Mouse (Mus musculus): ENCODE data around the gene Commd4. TPM values are rescaled to one million over a fixed set of nuclear protein-coding genes. Genes with fewer than 3 reads are reported as not detected.
"Not testable (repeated sequence)": the region's sequence is repeated elsewhere in the genome, so short reads cannot be mapped to it uniquely, and the experiment has no call there.

Gene Commd4
- 111 and 120 TPM in 2 replicates for polyA plus RNA-seq (2015; fragmentation: Nextera tagmentation; extraction: Ambion mirVana)

DNA sequence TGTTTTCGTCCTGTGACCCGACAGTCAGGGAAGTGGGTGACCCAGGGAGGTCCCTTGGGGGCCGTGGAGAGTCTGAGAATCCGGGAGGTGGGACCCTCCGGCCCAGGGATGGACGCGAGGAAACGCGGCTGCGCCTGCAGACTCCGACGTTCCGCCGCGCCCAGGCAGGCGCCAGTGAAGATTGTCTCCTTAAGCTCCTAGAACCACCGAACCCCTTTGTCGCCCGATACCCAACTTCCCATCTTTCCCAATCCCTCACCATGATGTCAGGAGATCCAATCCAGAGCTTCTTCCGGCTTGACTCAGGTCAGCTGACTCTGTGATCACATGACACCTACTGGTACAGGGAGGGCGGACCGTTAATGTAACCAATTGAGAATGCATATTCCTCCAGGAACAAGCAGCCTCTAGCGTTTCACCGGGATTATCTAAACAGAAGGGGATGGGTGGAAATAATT is at the start of gene Commd4:
TSS of gene Commd4 (minus strand) at position 319 of the 458 bp plus-strand sequence.
- Histone ChIP-seq H3K27me3 (replicated peaks; ENCODE audit: control insufficient read depth, insufficient read depth, low read length) (no peaks in the 10 kb centered on the region), H3K4me3 (ENCODE audit: low read length) (peak within 1 kb of the TSS; percentile 58), H3K4me2 (ENCODE audit: low read depth, low read length) (peak within 1 kb of the TSS; percentile 81), H3K4me1 (ENCODE audit: control insufficient read depth, insufficient read depth, low read length) (peaks cover 7% of the 10 kb centered on the region), H3K9ac (ENCODE audit: low read depth, low read length) (peak within 1 kb of the TSS; percentile 68), H3K36me3 (ENCODE audit: control insufficient read depth, insufficient read depth, low read length) (no peaks in the 10 kb centered on the region; the same call in 1 of the 2 replicates), H3K9me3 (ENCODE audit: control insufficient read depth, low read length) (no peaks in the 10 kb centered on the region), H3K27ac (ENCODE audit: low read length) (no peak within 1 kb of the TSS)
- ATAC-seq, result peak; percentile 87
- 0% methylated on average over 24 of the region's 24 CpGs for WGBS

DNA sequence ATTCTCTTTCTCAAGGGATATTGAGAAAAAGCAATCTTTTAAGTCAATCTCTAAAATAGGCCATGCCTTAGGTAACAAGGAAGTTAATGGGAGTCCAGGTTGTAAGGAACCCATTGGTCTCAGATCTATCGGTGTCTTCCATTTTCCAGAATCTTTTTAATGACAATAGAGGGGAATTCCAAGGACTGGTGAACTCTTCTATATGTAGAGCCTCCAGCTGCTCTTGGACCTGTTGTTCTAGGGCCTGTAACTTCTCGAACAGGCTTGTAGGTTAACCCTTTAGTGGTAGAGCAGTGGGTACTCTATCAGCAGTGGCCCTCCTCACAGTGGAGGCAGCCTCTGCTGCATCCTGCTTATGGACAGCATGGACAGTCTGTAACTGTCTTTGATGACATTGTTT is 48.8 kb upstream of the Commd4 start:
- Histone ChIP-seq H3K9me3 (ENCODE audit: control insufficient read depth, low read length) (no peaks in the 10 kb centered on the region), H3K4me1 (ENCODE audit: control insufficient read depth, insufficient read depth, low read length) (no peaks in the 10 kb centered on the region), H3K27me3 (replicated peaks; ENCODE audit: control insufficient read depth, insufficient read depth, low read length) (no peaks in the 10 kb centered on the region), H3K36me3 (ENCODE audit: control insufficient read depth, insufficient read depth, low read length) (no peaks in the 10 kb centered on the region), H3K4me3 (ENCODE audit: low read length) (no peak overlapping the region), H3K27ac (ENCODE audit: low read length) (no peak overlapping the region), H3K4me2 (ENCODE audit: low read depth, low read length) (no peak overlapping the region), H3K9ac (ENCODE audit: low read depth, low read length) (no peak overlapping the region)
- ATAC-seq, result no peak
- 66% methylated on average over 2 of the region's 2 CpGs for WGBS

DNA sequence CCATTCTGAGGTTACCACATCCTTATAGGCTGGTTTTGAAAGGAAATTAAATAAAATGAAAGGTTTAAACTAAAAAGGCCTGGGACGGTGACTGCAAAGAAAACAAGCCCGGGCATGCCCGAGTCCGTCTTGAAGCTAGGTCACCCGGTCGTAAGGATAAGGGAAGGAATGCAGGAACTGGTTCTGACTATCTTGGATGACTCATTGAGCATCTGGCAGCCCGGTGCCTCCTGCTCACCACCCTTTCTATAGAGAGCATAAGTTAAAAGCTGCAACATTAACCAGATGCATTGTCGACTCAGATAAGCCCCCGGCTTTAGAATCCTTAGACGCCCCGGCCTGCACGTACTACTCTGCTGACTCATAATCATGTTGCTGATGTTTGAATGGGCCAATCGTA is 45.4 kb upstream of the Commd4 start:
- H3K27me3 ChIP-seq (replicated peaks; ENCODE audit: control insufficient read depth, insufficient read depth, low read length); H3K9ac ChIP-seq (ENCODE audit: low read depth, low read length); H3K4me1 ChIP-seq (ENCODE audit: control insufficient read depth, insufficient read depth, low read length); H3K4me3 ChIP-seq (ENCODE audit: low read length); H3K4me2 ChIP-seq (ENCODE audit: low read depth, low read length); H3K36me3 ChIP-seq (ENCODE audit: control insufficient read depth, insufficient read depth, low read length); H3K9me3 ChIP-seq (ENCODE audit: control insufficient read depth, low read length); ATAC-seq; H3K27ac ChIP-seq (ENCODE audit: low read length): not testable (repeated sequence)
- WGBS, result 78% methylated on average over 13 of the region's 13 CpGs

DNA sequence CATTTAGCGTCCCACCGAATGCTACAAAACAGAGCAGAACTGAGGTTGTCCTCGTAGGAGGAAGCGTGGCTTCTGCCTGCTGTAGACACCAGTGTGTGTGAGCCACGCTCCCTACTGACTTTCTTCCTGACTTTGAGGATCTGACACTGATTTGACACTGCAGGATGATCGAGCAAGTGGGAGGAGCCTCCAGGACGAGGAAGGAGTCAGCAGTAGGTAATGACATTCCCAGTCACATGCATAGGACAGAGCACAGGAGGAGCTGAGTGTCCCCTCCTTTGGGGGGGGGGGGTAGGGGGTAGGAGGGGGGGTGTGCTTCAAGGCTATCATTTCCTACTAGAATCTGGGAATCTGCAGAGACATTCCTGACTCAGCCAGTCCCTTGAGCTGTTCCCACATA is 44.9 kb upstream of the Commd4 start:
- no peaks in the 10 kb centered on the region for H3K27me3 ChIP-seq (replicated peaks; ENCODE audit: control insufficient read depth, insufficient read depth, low read length)
- H3K4me3 ChIP-seq (ENCODE audit: low read length), result no peak overlapping the region
- no peak overlapping the region for H3K4me2 ChIP-seq (ENCODE audit: low read depth, low read length)
- no peaks in the 10 kb centered on the region for H3K9me3 ChIP-seq (ENCODE audit: control insufficient read depth, low read length)
- no peak overlapping the region for H3K9ac ChIP-seq (ENCODE audit: low read depth, low read length)
- no peaks in the 10 kb centered on the region for H3K36me3 ChIP-seq (ENCODE audit: control insufficient read depth, insufficient read depth, low read length)
- WGBS, result 83% methylated on average over 7 of the region's 7 CpGs
- H3K27ac ChIP-seq (ENCODE audit: low read length), result no peak overlapping the region
- ATAC-seq, result no peak
- H3K4me1 ChIP-seq (ENCODE audit: control insufficient read depth, insufficient read depth, low read length), result no peaks in the 10 kb centered on the region

DNA sequence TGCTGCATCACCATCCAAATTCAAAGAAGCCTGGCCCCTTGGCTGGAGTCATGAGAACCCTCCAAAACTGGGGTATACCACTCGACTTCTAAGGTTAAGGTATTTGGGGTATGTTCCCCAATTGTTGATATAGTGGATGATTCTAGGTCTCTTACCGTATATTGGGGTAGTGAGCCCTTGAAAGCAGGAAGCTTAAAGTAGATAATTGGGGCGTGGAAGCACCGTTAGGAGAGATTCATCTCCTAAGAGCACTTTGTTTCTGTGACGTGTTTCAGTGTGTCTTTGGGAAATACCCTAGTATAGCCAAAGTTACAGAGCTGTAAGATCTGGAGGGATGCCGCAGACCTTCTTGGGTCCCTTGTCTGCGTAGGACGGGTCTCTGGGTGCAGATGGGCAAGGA is 39.3 kb upstream of the Commd4 start:
- Histone ChIP-seq H3K27me3 (replicated peaks; ENCODE audit: control insufficient read depth, insufficient read depth, low read length) (no peaks in the 10 kb centered on the region), H3K9ac (ENCODE audit: low read depth, low read length) (no peak overlapping the region), H3K4me3 (ENCODE audit: low read length) (no peak overlapping the region), H3K4me2 (ENCODE audit: low read depth, low read length) (no peak overlapping the region), H3K9me3 (ENCODE audit: control insufficient read depth, low read length) (no peaks in the 10 kb centered on the region), H3K36me3 (ENCODE audit: control insufficient read depth, insufficient read depth, low read length) (no peaks in the 10 kb centered on the region), H3K4me1 (ENCODE audit: control insufficient read depth, insufficient read depth, low read length) (no peaks in the 10 kb centered on the region), H3K27ac (ENCODE audit: low read length) (no peak overlapping the region)
- no peak for ATAC-seq
- WGBS, result 73% methylated on average over 8 of the region's 8 CpGs

DNA sequence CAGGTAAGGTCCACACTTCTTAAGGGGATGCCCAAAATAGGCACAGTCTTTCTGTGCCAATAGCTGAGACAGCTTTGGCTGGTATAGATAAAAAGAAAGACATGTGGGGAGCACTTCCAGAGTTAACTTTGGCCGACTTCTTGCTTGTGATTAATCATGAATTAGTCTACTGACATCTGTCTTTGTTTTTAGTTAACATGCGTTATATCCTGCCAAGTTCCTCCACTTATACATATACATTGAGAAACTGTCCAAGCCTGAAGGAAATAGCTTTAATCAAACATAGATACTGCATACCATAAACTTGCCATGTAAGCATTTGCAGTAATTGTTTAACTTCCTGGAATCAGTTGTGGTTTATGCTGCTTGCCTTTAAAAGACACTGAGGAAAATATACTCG is 38.6 kb upstream of the Commd4 start:
- H3K9me3 ChIP-seq (ENCODE audit: control insufficient read depth, low read length), result no peaks in the 10 kb centered on the region
- 56% methylated on average over 3 of the region's 3 CpGs for WGBS
- no peaks in the 10 kb centered on the region for H3K27me3 ChIP-seq (replicated peaks; ENCODE audit: control insufficient read depth, insufficient read depth, low read length)

DNA sequence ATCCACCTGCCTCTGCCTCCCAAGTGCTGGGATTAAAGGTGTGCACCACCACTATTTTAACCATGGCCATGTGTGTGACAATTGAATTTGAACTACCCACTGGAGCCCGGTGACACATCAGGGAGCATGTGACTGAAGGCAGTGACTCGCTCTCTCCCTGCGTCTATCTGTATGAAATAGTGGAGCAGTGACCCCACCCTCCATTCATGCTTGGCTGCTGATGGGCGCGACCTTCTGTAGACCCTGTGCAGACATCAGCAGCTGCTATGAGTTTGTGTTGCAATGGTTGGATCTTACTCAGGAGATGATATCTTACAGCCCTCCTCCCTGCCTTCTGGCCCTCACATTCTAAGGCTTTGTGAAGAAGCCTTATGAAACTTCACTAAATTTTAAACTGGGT is 10.3 kb upstream of the Commd4 start:
- WGBS, result 79% methylated on average over 5 of the region's 5 CpGs
- no peak for ATAC-seq
- Histone ChIP-seq H3K36me3 (ENCODE audit: control insufficient read depth, insufficient read depth, low read length) (no peaks in the 10 kb centered on the region), H3K4me1 (ENCODE audit: control insufficient read depth, insufficient read depth, low read length) (no peaks in the 10 kb centered on the region), H3K27me3 (replicated peaks; ENCODE audit: control insufficient read depth, insufficient read depth, low read length) (no peaks in the 10 kb centered on the region), H3K27ac (ENCODE audit: low read length) (no peak overlapping the region), H3K9ac (ENCODE audit: low read depth, low read length) (no peak overlapping the region), H3K9me3 (ENCODE audit: control insufficient read depth, low read length) (no peaks in the 10 kb centered on the region), H3K4me2 (ENCODE audit: low read depth, low read length) (no peak overlapping the region), H3K4me3 (ENCODE audit: low read length) (no peak overlapping the region)

More for the DNA sequence above, 38.6 kb upstream of the Commd4 start:
- no peak overlapping the region for H3K4me3 ChIP-seq (ENCODE audit: low read length)
- no peak overlapping the region for H3K9ac ChIP-seq (ENCODE audit: low read depth, low read length)
- no peak overlapping the region for H3K4me2 ChIP-seq (ENCODE audit: low read depth, low read length)
- H3K4me1 ChIP-seq (ENCODE audit: control insufficient read depth, insufficient read depth, low read length), result no peaks in the 10 kb centered on the region
- no peak overlapping the region for H3K27ac ChIP-seq (ENCODE audit: low read length)
- no peaks in the 10 kb centered on the region for H3K36me3 ChIP-seq (ENCODE audit: control insufficient read depth, insufficient read depth, low read length)
- ATAC-seq, result no peak

DNA sequence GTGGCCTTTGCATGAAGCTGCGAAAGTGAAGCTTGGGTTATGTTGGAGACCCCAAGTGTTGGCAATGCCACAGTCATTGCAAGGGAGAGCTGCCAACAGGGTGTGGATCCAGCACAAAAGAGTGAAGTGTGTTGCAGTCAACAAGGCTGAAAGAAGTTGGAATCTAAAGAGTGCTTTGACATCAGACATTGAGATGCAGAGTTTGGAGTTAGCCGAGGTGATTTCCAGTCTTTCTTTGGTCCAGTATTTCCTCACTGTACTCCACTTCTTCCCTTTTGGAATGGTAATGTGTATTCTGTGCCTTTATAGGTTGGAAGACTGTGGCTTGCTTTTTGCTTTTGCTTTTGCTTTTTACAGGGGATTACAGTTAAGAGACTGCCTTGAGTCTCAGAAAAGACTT is 8.0 kb upstream of the Commd4 start:
- Histone ChIP-seq H3K4me2 (ENCODE audit: low read depth, low read length) (no peak overlapping the region), H3K9me3 (ENCODE audit: control insufficient read depth, low read length) (no peaks in the 10 kb centered on the region), H3K4me1 (ENCODE audit: control insufficient read depth, insufficient read depth, low read length) (no peaks in the 10 kb centered on the region), H3K36me3 (ENCODE audit: control insufficient read depth, insufficient read depth, low read length) (no peaks in the 10 kb centered on the region), H3K27me3 (replicated peaks; ENCODE audit: control insufficient read depth, insufficient read depth, low read length) (no peaks in the 10 kb centered on the region), H3K9ac (ENCODE audit: low read depth, low read length) (no peak overlapping the region), H3K4me3 (ENCODE audit: low read length) (no peak overlapping the region), H3K27ac (ENCODE audit: low read length) (no peak overlapping the region)
- ATAC-seq, result no peak
- 94% methylated on average over 2 of the region's 2 CpGs for WGBS

DNA sequence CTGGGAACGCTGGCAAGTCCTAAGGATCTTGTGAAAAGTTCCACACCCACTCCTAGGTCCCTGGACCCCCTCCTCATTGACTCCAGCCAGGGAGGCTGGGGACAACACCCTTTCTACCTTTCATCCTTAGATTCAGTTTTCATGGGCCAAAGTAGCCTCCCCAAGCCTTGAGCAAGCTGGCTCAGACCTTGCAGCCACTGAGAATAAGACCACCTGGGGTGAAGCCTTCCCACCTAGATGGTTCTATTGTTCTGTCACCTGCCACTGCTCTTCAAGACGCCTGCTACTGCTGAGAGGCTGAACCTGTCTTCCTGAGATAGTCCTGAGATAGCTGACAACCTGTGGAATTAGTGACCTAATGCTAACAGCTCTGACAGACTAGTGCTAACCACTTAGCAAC is 5.0 kb upstream of the Commd4 start:
- WGBS, result 52% methylated on average over 2 of the region's 2 CpGs
- H3K4me2 ChIP-seq (ENCODE audit: low read depth, low read length), result no peak overlapping the region
- no peaks in the 10 kb centered on the region for H3K9me3 ChIP-seq (ENCODE audit: control insufficient read depth, low read length)
- no peaks in the 10 kb centered on the region for H3K36me3 ChIP-seq (ENCODE audit: control insufficient read depth, insufficient read depth, low read length)
- no peaks in the 10 kb centered on the region for H3K4me1 ChIP-seq (ENCODE audit: control insufficient read depth, insufficient read depth, low read length)
- H3K27ac ChIP-seq (ENCODE audit: low read length), result no peak overlapping the region
- H3K9ac ChIP-seq (ENCODE audit: low read depth, low read length), result no peak overlapping the region
- no peaks in the 10 kb centered on the region for H3K27me3 ChIP-seq (replicated peaks; ENCODE audit: control insufficient read depth, insufficient read depth, low read length)
- no peak for ATAC-seq
- H3K4me3 ChIP-seq (ENCODE audit: low read length), result no peak overlapping the region

DNA sequence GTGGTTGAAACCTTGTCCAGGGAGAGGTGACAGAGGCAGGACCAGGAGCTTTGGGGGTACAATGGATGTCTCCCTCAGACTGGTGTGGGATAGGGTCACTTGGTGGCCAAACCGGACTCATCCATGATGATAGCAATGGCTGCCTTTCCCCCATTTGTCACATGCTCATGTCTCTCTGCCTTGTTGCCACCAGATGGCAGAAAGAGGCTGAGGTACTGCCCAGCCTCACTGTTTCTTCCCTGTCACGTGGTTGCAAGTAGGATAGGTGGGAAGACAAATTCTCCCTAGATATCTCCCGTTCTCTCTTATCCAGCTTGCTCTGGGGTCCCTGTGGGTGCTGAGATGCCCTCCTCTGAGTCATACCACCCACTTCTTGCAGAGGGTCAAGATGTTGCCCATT is 4.4 kb upstream of the Commd4 start:
- no peak overlapping the region for H3K4me3 ChIP-seq (ENCODE audit: low read length)
- no peak for ATAC-seq
- H3K9me3 ChIP-seq (ENCODE audit: control insufficient read depth, low read length), result no peaks in the 10 kb centered on the region
- 11% methylated on average over 3 of the region's 3 CpGs for WGBS
- no peak overlapping the region for H3K27ac ChIP-seq (ENCODE audit: low read length)
- H3K27me3 ChIP-seq (replicated peaks; ENCODE audit: control insufficient read depth, insufficient read depth, low read length), result no peaks in the 10 kb centered on the region
- no peak overlapping the region for H3K9ac ChIP-seq (ENCODE audit: low read depth, low read length)
- no peaks in the 10 kb centered on the region for H3K36me3 ChIP-seq (ENCODE audit: control insufficient read depth, insufficient read depth, low read length)
- H3K4me1 ChIP-seq (ENCODE audit: control insufficient read depth, insufficient read depth, low read length), result peaks cover under 1% of the 10 kb centered on the region; the same call in 1 of the 2 replicates
- no peak overlapping the region for H3K4me2 ChIP-seq (ENCODE audit: low read depth, low read length)
